Mouse (Mus musculus) heart, postnatal 14 days (tissue): ENCODE data around the gene Kcnc2. TPM values are rescaled to one million over a fixed set of nuclear protein-coding genes. Genes with fewer than 3 reads are reported as not detected.
"Not testable (repeated sequence)": the region's sequence is repeated elsewhere in the genome, so short reads cannot be mapped to it uniquely, and the experiment has no call there.

Experiments used
- DNase-seq, 2 experiments: peaks; one replicate each; pipeline ENCODE4 v3.0.0; 2021 to 2022
- intact Hi-C: fragments of 180-260 bp; cut with DNase I; formaldehyde crosslinking; loops from one replicate; pipeline ENCODE4 v1.15.1; 2025
- long read RNA-seq, 2 experiments: library from polyadenylated mRNA; stranded (forward); transcript quantifications; one replicate each; pipeline ENCODE4 v2.0.0; 2021
- total RNA-seq, 2 experiments: library from RNA; stranded (reverse); gene quantifications; 2 replicates each; pipeline ENCODE4 v1.2.3; 2021

Gene Kcnc2
- total RNA-seq = under 1 TPM; 0.66 to 0.76 TPM
- long read RNA-seq, experiment 1 = 0 reads
- long read RNA-seq, experiment 2 = 0 reads

DNA sequence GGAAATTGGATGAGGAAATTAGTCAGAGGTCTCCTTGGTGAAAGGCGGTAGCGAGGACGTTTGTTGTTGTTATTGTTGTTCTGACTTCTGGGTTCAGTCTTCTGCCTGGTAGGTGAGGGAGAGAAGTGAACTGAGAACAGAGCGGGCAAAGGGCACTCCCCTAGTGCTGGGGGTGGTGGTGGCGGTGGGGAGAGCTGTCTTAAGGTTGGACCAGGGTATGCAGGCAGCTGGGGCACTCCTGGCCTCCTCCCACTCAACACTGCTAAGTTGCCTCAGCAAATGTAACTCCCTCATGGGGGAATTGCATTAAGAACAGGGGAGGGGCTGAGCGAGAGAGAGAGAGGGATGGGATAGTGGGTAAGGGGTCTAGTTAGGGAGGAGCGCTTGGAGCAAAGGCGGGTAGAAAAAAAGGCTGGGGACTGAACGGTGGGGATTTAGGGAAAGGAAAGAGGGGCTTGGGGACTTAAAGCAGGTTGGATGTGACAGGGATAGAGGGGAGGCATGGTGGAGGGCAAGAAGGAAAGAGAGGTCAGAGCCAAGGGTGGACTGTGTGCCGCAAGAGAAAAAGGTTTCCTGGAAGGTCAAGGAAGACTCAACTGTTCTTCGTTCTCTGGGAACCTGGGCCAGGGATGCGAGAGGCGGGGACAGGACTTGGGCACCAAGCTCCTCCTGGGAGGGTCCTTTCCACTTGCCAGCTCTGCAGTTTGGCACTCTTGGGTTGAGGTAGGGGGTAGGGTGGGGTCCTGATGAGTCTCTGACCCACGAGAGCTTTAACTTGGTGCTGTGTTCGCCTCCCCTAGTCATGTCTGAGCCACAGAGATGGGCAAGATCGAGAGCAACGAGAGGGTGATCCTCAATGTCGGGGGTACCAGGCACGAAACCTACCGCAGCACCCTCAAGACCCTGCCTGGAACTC lies at the start of gene Kcnc2:
Gene Kcnc2, plus strand, starts transcription at position 235 of the 916 bp plus-strand sequence.
- intact Hi-C loops = no loop called here
- peak in 1 of 2 experiments; percentile 0 for DNase-seq

DNA sequence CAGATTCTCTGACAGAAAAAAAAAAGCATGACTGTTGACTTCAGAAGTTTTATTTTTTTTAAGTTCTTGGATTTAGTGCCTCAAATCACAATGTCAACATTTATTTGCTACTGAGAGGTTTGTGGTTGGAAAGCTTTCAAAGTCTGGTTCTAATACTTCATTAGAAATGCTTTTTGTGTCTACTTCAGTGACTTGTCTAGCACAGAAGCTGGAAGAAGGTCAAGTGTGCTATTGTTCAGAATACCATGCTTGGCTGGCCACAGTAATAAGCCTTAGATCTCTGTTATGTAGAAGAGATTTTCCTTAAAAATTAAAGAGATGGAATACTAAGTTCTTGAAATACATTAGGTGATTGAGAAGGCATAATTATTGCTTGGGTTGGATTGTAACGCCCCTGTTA lies 43.8 kb upstream of the Kcnc2 start:
- DNase-seq = no peak
- intact Hi-C loops = no loop called here

DNA sequence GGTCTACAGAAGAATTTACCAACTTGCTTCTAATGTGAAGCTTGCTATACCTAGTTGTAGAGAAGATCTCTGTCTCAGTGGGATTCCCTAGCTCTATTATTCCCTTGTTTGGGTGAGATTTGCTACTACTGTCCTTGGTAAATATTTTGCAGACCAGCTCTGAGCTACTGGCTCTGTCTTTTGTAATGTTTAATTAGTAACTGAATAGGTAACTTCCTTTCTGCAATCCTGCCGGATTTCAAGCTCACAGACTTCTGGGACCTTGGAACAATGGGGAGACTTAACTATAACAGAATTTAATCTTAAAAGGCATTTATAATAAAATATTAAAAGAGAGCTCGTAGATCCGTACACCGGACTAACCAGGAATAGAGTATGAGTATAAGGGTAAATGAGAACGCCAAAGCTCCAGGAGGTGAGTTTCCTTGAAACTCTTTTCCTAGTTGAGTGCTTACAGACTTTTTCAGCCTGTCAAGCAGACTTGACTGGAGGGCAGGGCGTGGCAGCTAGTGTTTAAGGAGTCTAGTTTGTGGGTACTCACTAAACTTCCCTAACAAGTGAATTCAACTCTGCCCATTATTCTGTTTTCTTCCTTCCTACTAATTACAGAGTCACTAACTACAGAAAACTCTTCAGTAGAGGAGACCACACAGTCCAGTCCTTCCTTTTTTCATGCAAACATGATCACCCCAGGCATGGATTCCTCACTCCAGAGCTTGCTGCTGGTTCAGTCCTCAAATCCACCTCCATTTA lies 41.7 kb upstream of the Kcnc2 start:
- intact Hi-C loops, DNase-seq: not testable (repeated sequence)

DNA sequence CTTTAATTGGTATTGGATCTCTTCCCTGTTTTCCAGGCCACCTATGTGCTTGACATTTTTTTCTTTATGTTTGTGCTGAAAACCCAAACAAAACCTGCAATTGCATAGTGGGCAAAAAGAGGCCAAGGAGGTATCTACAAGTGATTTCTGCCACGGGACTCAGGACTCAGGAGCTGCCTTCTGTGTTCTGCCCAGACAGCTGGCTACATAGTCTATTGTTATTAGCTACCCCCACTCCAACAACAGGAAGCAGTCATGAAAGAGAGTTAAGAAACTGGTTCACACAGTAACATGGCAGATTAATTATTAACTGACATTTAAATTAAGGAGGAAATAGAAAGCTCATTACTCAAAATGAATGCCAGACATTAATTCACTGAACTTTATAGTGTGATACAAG lies 38.2 kb upstream of the Kcnc2 start:
- intact Hi-C loops, DNase-seq: not testable (repeated sequence)

DNA sequence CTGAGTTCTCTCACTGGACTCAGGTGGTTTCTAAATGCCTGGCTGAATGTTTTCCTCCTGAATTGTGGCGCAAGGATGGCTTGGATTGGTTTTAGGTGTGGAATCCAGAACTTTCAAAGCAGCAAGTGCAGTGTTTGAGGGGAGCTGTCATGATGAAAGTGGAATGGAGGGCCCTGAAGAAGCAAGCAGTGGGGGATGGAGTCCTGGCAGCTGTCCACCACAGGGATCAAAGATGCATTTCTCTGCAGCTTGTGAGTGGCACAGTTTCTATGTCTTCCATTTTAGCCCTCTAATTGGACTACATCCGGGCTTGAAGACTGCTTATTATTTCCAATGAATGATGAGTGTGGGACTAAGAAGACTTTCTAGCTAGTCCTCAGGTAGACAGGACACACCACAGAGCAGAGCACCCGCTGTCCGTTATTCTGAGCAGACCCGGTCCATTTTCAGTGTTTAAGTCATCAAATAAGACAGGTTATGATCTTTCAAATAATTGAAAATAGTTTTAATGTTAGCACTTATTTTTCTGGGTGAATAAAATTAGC lies 35.5 kb upstream of the Kcnc2 start:
- intact Hi-C loops, DNase-seq: not testable (repeated sequence)

DNA sequence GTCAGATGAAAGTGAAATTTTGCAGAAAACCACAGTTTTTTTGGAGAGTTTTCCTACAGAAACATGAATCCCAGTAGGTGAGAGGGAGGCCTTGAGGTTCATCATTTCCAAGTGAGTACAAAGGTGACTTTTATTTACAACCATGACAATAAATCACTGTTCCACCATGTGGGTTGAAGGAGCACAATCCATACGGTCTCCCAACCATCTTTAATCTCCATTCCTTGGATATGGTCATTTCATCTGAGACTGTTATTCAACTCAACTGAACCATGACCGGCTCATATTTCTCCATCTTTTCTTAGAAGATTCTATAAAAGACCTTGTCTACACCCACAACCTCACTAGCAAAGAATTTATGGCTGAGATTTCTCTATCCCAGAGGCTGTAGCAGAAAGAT lies 22.6 kb upstream of the Kcnc2 start:
- intact Hi-C loops = no loop called here
- DNase-seq = no peak

DNA sequence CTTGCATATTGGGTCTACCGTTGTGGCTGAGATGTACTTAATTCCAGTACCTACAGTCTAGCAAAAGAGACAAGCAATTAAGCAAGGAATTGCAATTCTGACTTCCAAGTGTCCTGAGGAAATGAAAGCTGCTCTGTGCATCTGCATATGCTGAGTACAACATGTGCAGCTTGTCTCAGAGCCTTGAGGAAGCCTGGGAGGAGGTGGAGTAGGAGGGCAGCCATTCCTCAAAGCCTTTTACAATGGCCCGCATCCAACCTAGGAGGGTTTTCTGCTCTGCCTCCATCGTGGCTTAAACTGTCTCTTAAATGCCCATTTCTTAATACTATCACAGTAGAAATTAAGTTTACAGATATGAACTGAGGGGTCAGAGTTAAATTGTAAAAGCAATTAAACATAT lies 7.5 kb upstream of the Kcnc2 start:
- DNase-seq = no peak
- intact Hi-C loops = no loop called here

DNA sequence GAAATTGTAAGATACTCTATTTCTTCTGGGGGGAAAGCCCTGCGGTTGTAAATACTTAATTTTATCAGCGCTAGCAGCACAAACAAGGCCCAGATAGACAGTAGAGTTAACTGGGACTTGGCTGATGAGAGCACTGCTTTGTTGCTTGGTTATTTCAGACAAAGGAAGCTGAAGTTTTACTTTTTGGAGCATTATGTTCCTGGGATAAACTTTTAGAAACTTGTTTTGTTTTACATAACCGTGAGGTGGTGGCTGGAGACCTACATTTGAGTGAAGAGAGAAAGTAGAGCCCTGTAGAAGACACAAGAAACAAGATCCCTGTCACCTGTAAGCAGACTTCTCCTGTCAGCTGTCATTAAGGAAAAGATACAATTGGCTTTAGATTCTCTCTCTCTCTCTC lies 1.4 kb upstream of the Kcnc2 start:
- no peak for DNase-seq
- intact Hi-C loops = no loop called here

DNA sequence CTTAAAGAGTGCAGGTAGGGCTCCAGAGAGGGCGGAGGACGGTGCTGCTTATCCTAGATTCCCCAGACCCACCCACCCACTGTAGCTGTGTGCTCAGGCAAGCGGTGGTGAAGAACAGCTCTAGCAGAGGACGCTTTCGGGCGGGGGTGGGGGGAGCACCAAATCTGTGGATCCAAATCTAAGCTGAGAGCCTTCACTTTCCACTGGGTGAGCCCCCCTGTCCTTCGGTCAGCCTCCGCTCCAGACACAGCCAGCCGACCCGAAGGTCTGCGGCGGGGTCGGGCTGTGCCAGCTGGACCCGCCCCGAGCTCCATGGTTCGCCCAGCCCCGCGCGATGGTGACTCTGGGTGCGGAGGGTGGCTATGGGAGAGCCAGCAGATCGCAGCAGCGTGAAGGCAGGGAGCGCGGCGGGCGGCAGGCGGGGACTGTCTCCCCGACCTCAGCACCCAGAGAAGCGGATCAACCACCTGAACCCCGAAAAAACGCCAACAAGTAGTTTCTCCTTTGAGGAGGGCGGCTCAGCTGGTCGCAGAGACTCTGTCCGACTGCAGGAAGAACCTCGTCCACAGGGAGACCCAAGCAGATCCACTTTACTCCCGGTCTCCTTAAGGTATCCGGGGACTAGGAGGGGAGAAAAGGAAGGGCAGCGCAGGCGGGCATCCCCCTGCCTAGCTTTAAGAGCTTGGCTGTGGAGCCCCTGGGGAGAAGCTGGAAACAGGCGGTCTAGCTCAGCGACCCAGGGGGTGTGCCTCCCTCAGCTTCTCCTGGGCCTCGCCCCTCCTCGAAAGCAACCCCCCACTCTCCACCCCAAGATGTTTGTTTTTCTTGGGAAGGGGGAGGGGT lies 761 bp upstream of the Kcnc2 start:
- intact Hi-C loops = no loop called here
- peak; percentile 4 to 7 for DNase-seq

DNA sequence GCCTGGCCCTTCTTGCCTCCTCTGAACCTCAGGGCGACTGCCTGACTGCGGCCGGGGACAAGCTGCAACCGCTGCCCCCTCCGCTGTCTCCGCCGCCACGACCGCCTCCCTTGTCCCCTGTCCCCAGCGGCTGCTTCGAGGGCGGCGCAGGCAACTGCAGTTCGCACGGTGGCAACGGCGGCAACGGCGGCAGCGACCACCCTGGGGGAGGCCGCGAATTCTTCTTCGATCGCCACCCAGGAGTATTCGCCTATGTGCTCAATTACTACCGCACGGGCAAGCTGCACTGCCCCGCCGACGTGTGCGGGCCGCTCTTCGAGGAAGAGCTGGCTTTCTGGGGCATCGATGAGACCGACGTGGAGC lies 863 bp downstream of the Kcnc2 start:
- intact Hi-C loops = no loop called here

DNA sequence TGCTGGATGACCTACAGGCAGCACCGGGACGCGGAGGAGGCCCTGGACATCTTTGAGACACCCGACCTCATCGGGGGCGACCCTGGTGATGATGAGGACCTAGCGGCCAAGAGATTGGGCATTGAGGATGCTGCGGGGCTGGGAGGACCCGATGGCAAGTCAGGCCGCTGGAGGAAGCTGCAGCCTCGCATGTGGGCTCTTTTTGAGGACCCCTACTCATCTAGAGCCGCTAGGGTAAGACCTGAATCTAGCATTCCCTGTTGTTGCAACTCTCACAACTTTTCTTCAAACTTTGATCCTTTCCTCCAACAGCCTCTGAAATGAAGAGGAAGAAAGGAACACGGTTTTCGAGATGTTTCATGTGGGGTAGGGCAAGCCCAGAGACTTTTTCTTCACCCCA lies 1.2 kb downstream of the Kcnc2 start:
- intact Hi-C loops = no loop called here
- DNase-seq = peak in 1 of 2 experiments; percentile 2

More for the DNA sequence above, 863 bp downstream of the Kcnc2 start:
- peak; percentile 9 to 15 for DNase-seq

DNA sequence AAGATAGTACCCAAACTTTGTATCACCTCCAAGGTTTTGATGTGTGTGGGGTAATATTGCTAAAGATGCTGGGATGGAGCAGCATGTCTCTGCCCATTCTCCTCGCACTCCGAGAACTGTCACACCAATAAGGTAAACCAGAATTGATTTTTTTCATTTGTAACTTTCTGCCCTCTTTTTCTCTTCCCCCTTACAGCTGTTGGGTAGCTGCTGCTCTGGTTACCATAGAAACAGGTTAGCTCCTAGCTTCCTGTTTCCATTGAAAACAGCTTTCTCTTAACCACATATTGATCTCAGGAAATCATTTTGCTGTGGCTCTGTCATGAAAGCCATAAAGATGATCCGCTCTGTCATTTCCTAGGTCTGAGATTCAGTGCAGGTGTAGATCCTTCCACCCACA lies 7.1 kb downstream of the Kcnc2 start:
- intact Hi-C loops = no loop called here
- DNase-seq = no peak

DNA sequence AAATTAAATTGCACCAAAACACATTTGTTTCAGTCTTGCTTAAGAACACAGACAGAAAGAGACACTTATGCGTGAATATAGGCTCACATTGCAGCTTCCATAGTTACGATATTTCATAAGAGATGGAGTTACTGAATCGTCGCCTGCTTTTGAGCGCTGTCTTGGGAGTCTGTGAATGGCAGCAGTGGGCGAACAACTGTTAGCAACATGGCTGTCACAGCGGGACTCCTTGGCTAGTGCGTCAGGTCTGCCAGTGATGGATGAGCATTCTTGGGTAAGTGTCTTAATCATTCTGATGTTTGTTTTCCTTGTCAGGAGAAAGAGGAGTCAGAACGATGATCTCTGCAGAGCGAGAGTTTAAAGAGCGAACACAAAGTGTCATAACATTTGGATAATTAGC lies 44.2 kb downstream of the Kcnc2 start:
- intact Hi-C loops = no loop called here
- no peak for DNase-seq

DNA sequence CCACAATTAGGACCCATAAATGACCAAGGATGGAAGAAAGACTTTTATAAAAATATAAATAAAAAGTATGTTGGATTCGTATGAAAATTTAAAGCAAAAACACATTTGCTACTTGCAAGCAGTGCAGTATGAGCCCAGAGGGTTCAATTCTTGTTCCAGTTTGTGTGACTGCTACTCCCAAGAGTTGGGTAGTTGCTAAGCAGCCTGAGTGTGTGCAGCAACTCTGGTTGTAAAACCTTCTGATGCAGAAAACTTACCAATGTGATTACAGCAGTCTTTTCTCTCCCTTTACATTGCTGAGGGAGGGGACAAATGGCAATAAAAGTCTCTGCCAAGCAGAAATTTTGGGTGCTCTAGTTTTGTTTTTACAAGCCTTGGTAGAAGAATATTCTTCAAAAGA lies 46.9 kb downstream of the Kcnc2 start:
- DNase-seq = no peak
- intact Hi-C loops = no loop called here

DNA sequence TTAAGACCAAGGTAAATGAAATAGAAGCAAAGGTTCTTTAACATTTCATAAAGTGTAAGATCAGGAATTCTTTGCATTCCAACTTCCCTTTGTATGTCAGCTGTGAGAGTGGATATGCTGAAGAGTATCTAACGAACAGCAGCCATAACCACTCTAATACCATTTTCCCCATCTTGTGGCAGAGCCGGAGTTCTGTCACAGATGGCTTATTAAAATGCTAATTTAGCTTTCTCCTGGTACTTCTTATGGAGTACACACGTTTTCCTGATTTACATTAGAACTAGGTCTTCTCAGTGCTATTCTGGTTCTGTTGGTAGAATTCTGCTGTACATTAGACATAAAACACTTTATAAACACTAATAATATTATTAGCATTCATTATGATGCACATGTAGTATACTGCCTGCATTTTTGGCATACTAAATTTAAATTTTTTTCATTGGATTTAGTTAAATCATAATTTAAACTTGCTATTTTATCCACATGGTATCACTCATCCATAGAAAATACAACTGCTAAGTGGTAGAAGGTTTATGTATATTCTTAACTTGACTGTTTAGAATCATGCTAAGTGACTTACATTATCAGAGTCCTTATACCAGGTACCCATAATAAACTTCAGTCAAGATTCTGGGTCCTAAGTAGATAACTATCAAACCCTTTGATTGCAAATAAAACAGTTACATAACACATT lies 86.9 kb downstream of the Kcnc2 start:
- intact Hi-C loops = no loop called here
- no peak for DNase-seq

DNA sequence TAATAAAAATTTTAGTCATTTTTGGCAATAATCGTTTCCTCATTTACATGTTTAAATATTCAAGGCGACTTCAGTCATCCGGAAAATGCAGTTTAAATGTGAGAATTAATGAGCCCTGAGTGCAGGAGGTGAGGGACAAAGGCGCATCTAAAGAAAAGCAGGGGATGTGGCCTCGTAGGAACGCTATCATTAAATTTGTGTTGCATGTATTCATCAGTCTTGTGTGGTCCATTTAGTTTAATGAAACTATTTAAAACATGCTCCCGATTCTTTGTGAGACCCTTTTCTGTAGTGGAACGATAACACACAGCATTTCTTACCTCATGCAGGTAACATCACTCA lies 87.4 kb downstream of the Kcnc2 start:
- no peak for DNase-seq
- intact Hi-C loops = no loop called here

DNA sequence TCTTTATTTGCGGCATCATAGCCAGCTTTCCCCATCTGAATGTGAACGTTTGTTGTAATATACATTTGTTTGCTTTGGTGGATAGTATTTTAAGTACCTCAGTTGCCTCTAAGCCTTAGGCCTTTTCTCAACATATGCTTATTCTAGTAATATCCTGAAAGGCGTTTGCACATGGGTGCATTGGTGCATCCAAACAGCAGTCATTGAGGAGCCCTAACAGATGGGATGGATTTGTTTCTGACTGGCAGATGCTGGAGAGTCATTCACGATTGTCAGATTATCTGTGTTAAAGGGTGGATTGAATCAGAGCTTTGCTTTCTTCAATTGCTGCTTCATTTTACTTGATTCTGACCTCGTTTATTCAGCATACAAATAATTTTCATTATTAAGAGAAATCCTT lies 89.8 kb downstream of the Kcnc2 start:
- intact Hi-C loops = no loop called here
- no peak for DNase-seq

DNA sequence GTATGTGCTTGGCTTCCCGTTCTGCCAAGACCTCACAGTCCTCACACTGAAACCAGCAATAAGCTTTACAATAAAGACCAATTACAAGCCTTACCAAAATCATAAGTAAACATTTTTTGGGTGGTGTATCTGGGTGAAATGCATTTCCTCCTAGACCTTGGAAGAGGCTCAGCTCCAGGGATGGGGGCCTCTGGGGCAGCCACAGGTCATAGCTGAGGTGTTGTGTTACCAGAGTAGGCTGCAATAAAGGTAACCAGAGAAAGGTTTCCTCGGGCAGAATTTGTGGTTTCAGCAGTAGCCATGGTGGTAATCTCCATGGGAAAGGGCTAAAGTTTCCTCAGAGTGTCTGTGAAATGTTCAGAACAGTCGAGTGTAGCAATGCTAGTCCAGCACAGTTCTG lies 97.4 kb downstream of the Kcnc2 start:
- intact Hi-C loops = no loop called here
- no peak for DNase-seq

DNA sequence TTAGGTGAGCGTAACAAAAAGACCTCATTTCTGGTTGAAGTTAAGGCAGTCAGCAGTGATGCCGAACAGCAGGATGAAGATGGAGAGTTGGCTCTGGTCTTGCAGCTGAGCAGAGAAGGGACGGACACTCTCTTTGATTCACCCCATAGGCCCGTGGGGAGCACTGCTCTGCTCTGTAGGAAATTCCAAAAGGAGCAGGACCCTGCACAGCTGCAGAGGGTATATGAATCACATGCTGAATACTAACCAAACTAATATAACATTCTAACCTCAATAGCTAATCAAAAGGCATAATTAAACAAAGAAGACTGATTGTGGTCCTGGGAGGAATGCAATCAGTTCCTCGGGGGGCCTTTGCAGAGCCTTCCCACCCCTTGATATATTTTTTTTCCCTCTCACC lies 106.2 kb downstream of the Kcnc2 start:
- no peak for DNase-seq
- intact Hi-C loops = no loop called here

DNA sequence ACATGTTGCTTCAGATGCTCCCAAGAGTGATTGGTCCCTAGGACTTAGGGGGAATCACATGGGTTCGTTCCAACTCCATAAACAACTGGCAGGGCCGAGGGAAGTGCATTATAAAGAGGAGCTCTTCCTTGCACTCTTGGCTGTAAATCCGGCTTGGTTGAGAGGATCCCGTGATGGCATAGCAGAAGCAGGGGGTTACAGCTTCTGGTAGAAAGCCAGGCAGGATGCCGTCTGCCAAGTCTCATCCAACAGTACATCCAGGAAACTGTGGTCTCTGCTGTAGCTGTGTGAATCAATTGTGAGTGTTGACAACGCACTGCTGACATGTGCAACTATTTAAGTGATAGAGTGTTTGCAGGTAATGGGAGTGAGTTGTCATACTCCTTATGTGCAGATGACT lies 107.5 kb downstream of the Kcnc2 start:
- no peak for DNase-seq
- intact Hi-C loops = no loop called here
